Mouse (Mus musculus): ENCODE data around the gene B3galt2. TPM values are rescaled to one million over a fixed set of nuclear protein-coding genes. Genes with fewer than 3 reads are reported as not detected.
A peak's percentile ranks its signal among the peaks of the same experiment; 100 is the strongest.

The B3galt2 gene
- polyA plus RNA-seq (2012; ENCODE audit: insufficient read depth, low replicate concordance), result 0.02 TPM in 1 of 2 replicates, not detected in the other

DNA sequence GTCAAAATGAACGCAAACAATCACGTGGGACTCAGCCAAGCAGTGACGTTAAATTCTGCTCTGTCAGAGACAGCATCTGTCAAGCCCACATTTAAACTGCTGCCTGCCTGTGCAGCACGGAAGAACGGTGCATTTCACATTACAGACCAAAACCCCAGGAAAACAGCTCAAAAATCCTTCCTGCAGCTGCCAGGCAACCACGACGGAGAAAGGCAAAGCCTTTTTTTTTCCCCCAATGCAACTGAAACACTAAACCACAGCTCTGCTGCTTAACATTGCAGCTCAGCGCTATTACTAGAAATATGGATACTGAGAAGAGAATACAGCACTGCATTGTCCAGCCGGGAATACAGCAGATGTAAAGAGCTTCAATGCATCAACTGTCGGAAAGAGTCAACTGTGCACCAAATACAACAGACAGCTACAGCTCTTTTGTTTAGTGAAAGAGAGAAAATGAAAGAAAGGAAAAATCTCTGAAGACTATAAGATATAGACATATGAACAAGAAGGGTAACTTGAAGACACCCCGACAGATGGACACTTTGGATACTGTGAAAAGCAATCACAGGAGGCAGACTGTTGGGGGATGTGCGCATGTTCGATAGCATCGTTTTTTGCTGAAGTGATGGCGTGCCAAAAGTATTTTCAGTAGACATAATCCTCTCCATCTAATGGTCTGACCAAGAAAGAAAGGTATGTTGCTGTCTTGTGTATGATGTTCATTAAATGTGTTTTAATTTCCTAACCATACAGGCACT is at the start of gene B3galt2:
B3galt2 (plus strand) TSS at position 15 of the 758 bp plus-strand sequence.
- no peak for TF ChIP-seq GATA1 (IDR thresholded peaks at IDR 0.05; ENCODE audit: borderline replicate concordance, low read length)
- TF ChIP-seq FLI1 (IDR thresholded peaks at IDR 0.05; ENCODE audit: low read length), result no peak
- Histone ChIP-seq H3K4me3 (replicated peaks) (peak within 1 kb of the TSS; percentile 76), H3K36me3 (replicated peaks; ENCODE audit: low read length) (peaks cover 8% of the 10 kb centered on the region), H3K27me3 (replicated peaks) (no peaks in the 10 kb centered on the region), H3K4me1 (peaks cover 9% of the 10 kb centered on the region), H3K9me3 (no peaks in the 10 kb centered on the region)

DNA sequence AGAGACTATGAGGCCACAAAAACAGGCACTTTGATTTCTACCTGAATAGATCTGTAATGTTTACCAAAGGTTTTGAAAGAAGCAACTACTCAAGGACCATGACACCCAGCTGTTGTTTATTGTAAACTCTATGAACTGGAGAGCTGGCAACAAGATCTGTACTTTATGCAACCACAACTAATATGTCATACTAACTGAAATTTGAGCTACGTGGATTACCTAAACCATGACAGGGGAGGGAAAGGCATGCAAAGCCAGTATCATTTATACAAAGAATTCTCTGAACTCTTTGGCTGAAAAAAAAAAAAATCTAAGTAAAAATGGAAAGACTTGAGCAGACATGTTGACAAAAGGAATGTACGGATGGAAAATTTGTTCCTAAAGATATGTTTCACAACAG is 43.6 kb upstream of the B3galt2 start:
- Histone ChIP-seq H3K4me3 (replicated peaks) (no peak overlapping the region), H3K27me3 (replicated peaks) (no peaks in the 10 kb centered on the region)
- TF ChIP-seq FLI1 (IDR thresholded peaks at IDR 0.05; ENCODE audit: low read length) (no peak), GATA1 (IDR thresholded peaks at IDR 0.05; ENCODE audit: borderline replicate concordance, low read length) (no peak)

DNA sequence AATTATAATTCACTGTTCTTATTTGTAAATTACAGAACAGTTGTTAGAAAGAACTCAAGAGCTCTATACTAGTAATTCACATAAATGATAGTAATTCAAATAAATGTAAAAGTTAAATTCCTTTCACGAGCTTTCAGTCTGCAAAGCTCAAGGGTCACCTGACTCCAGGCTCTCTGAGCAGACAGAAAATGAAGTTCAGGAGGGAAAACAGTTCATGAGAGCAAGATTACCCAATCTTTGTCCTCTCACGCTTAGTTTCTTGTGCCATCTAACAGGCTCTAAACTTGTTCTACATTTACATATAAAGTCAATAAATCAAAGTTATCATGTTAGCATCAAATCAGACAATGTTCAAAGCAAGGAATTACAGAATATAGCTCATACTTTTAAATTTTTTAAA is 31.6 kb upstream of the B3galt2 start:
- no peak for TF ChIP-seq FLI1 (IDR thresholded peaks at IDR 0.05; ENCODE audit: low read length)
- no peak for TF ChIP-seq GATA1 (IDR thresholded peaks at IDR 0.05; ENCODE audit: borderline replicate concordance, low read length)
- no peaks in the 10 kb centered on the region for H3K27me3 ChIP-seq (replicated peaks)
- H3K4me3 ChIP-seq (replicated peaks), result no peak overlapping the region
- no peaks in the 10 kb centered on the region for H3K4me1 ChIP-seq
- H3K9me3 ChIP-seq, result no peaks in the 10 kb centered on the region
- H3K36me3 ChIP-seq (replicated peaks; ENCODE audit: low read length), result peaks cover 69% of the 10 kb centered on the region

More for the DNA sequence above, 43.6 kb upstream of the B3galt2 start:
- H3K9me3 ChIP-seq, result no peaks in the 10 kb centered on the region
- no peaks in the 10 kb centered on the region for H3K4me1 ChIP-seq
- no peaks in the 10 kb centered on the region for H3K36me3 ChIP-seq (replicated peaks; ENCODE audit: low read length)

DNA sequence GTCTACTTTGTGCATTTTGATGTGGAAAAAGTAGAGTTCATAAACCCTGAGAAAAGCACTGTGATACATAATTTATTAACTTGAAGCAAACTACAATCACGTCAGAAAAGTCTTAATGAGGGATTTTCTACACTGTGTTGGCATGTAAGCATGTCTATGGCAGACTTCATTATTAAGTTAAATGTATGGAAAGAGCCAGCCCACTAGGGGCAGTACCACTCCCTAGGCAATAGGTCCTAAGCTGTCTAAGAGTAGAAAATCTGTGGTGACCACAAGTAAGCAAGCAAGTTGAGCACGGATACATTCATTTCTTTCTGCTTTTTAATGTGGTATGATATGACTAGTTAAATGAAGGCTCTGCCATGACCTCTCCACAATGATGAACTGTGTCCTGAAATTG is 27.6 kb upstream of the B3galt2 start:
- H3K4me1 ChIP-seq, result no peaks in the 10 kb centered on the region
- no peaks in the 10 kb centered on the region for H3K27me3 ChIP-seq (replicated peaks)
- H3K9me3 ChIP-seq, result no peaks in the 10 kb centered on the region
- TF ChIP-seq FLI1 (IDR thresholded peaks at IDR 0.05; ENCODE audit: low read length) (no peak), GATA1 (IDR thresholded peaks at IDR 0.05; ENCODE audit: borderline replicate concordance, low read length) (no peak)
- H3K36me3 ChIP-seq (replicated peaks; ENCODE audit: low read length), result peaks cover 76% of the 10 kb centered on the region
- no peak overlapping the region for H3K4me3 ChIP-seq (replicated peaks)

DNA sequence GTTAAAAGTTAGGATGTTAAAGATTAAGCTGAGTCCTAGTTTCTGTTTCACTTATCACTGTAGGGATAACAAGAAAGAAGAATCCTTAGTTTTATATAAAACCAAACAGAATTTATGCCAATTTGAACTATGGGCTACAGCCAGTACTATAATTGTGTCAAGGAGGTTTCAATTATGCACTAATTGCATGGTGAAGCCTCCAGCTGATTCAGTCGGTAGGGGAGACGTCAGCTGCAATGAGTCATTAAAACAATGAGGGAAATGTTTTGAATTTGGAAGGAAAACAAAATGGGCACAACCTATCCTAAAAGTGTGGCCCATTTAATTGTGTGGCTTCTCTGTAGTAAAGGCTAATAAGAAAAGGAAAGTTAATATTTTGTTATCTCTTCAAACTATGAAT is 20.7 kb upstream of the B3galt2 start:
- Histone ChIP-seq H3K4me1 (peaks cover 8% of the 10 kb centered on the region; the same call in 1 of the 2 replicates), H3K9me3 (no peaks in the 10 kb centered on the region), H3K4me3 (replicated peaks) (no peak overlapping the region), H3K27me3 (replicated peaks) (no peaks in the 10 kb centered on the region), H3K36me3 (replicated peaks; ENCODE audit: low read length) (peaks cover 62% of the 10 kb centered on the region)
- no peak for TF ChIP-seq FLI1 (IDR thresholded peaks at IDR 0.05; ENCODE audit: low read length)
- no peak for TF ChIP-seq GATA1 (IDR thresholded peaks at IDR 0.05; ENCODE audit: borderline replicate concordance, low read length)

DNA sequence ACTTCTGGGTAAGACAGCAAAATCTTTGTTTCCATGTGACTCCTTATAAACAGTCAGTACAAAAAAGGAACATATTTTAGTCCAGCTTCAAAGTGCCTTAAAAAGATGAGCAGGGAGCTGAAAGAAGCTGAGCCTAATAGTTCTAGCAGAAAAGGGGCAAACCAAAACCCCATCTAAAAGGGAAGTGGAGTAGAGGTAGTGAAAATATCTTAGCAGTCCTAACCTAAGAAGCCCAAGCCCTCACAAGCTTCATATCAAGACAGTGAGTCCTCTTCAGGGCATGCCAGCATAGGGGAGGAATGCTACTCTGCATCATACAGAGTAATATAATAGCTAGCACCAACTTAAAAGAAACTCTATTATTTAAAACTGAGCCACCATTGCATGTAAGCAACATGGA is 18.5 kb upstream of the B3galt2 start:
- Histone ChIP-seq H3K27me3 (replicated peaks) (no peaks in the 10 kb centered on the region), H3K4me1 (peaks cover 8% of the 10 kb centered on the region; the same call in 1 of the 2 replicates), H3K9me3 (no peaks in the 10 kb centered on the region), H3K36me3 (replicated peaks; ENCODE audit: low read length) (peaks cover 67% of the 10 kb centered on the region), H3K4me3 (replicated peaks) (no peak overlapping the region)
- TF ChIP-seq FLI1 (IDR thresholded peaks at IDR 0.05; ENCODE audit: low read length) (no peak), GATA1 (IDR thresholded peaks at IDR 0.05; ENCODE audit: borderline replicate concordance, low read length) (no peak)

DNA sequence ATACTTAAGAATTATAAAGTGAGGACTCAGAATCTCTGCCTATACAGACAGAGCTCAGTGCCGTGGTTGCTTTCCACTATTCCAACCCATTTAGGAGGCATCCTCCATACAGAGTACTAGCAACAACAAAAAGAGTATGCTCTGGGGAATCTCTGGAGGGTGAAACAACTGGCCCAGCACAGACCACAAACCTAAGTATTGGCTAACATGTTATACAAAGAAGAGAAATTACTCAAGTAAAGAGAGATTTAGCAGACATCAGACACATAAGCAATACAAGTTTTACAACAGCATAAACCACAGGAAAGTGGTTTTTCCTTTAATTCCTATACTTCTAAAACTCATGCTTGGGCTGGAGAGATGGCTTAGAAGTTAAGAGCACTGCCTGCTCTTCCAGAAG is 17.8 kb upstream of the B3galt2 start:
- no peaks in the 10 kb centered on the region for H3K27me3 ChIP-seq (replicated peaks)
- TF ChIP-seq GATA1 (IDR thresholded peaks at IDR 0.05; ENCODE audit: borderline replicate concordance, low read length), result no peak
- no peak for TF ChIP-seq FLI1 (IDR thresholded peaks at IDR 0.05; ENCODE audit: low read length)
- no peak overlapping the region for H3K4me3 ChIP-seq (replicated peaks)
- H3K4me1 ChIP-seq, result peaks cover 8% of the 10 kb centered on the region; the same call in 1 of the 2 replicates
- no peaks in the 10 kb centered on the region for H3K9me3 ChIP-seq
- H3K36me3 ChIP-seq (replicated peaks; ENCODE audit: low read length), result peaks cover 67% of the 10 kb centered on the region

DNA sequence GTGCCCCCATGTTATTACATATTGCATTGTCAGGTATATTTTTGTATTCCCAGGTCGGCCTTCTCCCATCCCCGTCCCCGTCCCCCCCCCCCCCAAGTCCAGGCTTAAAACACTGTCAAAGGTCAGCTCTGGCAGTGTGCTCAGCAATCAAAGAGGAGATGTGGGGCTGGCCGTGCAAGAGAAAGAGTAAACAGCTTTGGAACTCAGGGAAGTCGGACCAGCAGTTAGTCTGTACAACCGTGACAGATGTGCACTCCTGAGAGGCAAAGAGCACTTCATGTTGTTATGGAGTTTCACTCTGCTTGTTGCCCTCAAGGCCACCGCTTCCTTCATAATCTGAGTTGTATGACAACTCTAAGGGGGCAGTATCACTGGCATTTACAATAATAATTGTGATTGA is 9.1 kb upstream of the B3galt2 start:
- TF ChIP-seq FLI1 (IDR thresholded peaks at IDR 0.05; ENCODE audit: low read length) (no peak), GATA1 (IDR thresholded peaks at IDR 0.05; ENCODE audit: borderline replicate concordance, low read length) (no peak)
- Histone ChIP-seq H3K9me3 (no peaks in the 10 kb centered on the region), H3K27me3 (replicated peaks) (no peaks in the 10 kb centered on the region), H3K36me3 (replicated peaks; ENCODE audit: low read length) (peaks cover 26% of the 10 kb centered on the region), H3K4me3 (replicated peaks) (no peak overlapping the region), H3K4me1 (peaks cover 22% of the 10 kb centered on the region)

DNA sequence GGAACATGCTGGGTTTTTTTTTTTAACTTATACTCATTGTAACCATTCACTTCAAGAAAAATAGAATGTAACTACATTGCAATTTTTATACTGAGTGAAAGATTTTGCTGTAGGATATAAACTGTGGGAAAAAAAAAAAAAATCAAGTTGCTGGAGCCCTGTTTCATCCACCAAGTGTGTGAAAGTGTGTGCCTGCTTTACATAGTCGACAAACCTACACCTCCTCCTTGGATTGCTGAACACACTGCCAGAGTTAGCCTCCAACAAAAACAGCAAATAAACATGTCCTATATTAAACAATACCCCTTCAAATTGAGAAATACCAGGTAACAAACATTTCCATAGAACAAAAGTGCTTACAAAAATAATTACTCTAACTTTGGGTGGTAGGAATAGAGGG is 8.1 kb upstream of the B3galt2 start:
- H3K9me3 ChIP-seq, result no peaks in the 10 kb centered on the region

DNA sequence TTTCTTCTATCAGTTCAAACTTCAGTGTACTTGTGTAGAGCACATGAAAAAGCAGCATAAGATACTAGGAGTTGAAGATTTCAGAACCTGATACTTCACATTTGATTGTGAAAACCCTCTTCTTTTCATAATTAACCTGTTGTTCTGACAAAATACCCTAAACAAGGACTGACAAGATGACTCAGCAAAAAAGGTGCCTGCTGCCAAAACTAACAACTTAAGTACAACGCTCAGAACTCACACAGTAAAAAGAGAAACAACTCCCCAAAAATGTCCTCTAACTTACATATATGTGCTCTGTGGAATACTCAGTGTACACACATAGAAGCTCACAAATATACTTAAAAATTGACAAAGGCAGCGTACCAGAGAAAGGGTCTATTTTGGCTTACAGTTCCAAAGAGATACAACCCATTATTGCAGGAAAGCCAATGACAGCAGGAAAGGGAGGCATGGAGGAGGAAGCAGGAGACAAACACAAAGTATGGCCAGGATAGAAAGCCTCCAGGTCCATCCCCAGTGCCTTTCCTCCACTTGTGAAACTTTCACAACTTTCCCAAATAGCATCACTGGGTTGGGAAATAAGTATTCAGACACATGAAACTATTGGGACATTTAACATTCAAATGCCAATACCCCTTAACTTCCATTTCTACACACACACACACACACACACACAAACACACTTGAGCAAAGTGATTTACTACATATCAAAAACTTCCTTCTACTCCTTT is 7.4 kb upstream of the B3galt2 start:
- Histone ChIP-seq H3K4me3 (replicated peaks) (peak overlapping the region; percentile 44), H3K4me1 (peaks cover 22% of the 10 kb centered on the region), H3K36me3 (replicated peaks; ENCODE audit: low read length) (peaks cover 18% of the 10 kb centered on the region), H3K9me3 (no peaks in the 10 kb centered on the region), H3K27me3 (replicated peaks) (no peaks in the 10 kb centered on the region)
- TF ChIP-seq GATA1 (IDR thresholded peaks at IDR 0.05; ENCODE audit: borderline replicate concordance, low read length) (no peak), FLI1 (IDR thresholded peaks at IDR 0.05; ENCODE audit: low read length) (no peak)

More for the DNA sequence above, 8.1 kb upstream of the B3galt2 start:
- H3K4me3 ChIP-seq (replicated peaks), result no peak overlapping the region
- no peaks in the 10 kb centered on the region for H3K27me3 ChIP-seq (replicated peaks)
- peaks cover 21% of the 10 kb centered on the region for H3K36me3 ChIP-seq (replicated peaks; ENCODE audit: low read length)
- TF ChIP-seq FLI1 (IDR thresholded peaks at IDR 0.05; ENCODE audit: low read length), result no peak
- no peak for TF ChIP-seq GATA1 (IDR thresholded peaks at IDR 0.05; ENCODE audit: borderline replicate concordance, low read length)
- peaks cover 22% of the 10 kb centered on the region for H3K4me1 ChIP-seq
